Mouse (Mus musculus) ES-Bruce4 (cell line): Measurements from ENCODE around the gene Gtpbp3.

Source experiments
- CTCF ChIP-seq: IDR thresholded peaks from one replicate; pipeline ENCODE4 v1.8.1; 2011; ENCODE audit warnings: low read depth, low read length
- POLR2A ChIP-seq: IDR thresholded peaks from one replicate; pipeline ENCODE4 v1.8.1; 2011; ENCODE audit warnings: low read length; ENCODE audit not compliant: insufficient read depth

- TF ChIP-seq CTCF (no peak), POLR2A (no peak)
Observed at GRCm38 (mm10) chr8:71468916-71469315, 19.0 kb upstream of the Gtpbp3 start, which contains the start of gene Dda1.
